Mouse (Mus musculus): ENCODE results near the gene Rtf1. TPM values are rescaled to one million over a fixed set of nuclear protein-coding genes. Genes with fewer than 3 reads are reported as not detected.

Rtf1 gene
- polyA plus RNA-seq, 1 experiment, result not detected

GRCm38 (mm10) chr2:119758844-119759835 is 84.3 kb downstream of the Rtf1 start:
- TF ChIP-seq CTCF (IDR thresholded peaks at IDR 0.05; ENCODE audit: insufficient read depth, low read depth, low read length), result no peak
- Histone ChIP-seq H3K27ac (ENCODE audit: insufficient read depth, low read depth, low read length) (no peak overlapping the region), H3K4me1 (ENCODE audit: control insufficient read depth, insufficient read depth, low read length) (peaks cover 10% of the 10 kb centered on the region), H3K4me3 (ENCODE audit: insufficient read depth, low read depth, low read length) (peak overlapping the region; percentile 67)
- 14% methylated on average over 44 of the region's 44 CpGs for WGBS

- H3K27ac ChIP-seq (ENCODE audit: insufficient read depth, low read depth, low read length), result no peak within 1 kb of the TSS
- no peak within 1 kb of the TSS for H3K4me3 ChIP-seq (ENCODE audit: insufficient read depth, low read depth, low read length)
- H3K4me1 ChIP-seq (ENCODE audit: control insufficient read depth, insufficient read depth, low read length), result peaks cover 13% of the 10 kb centered on the region
- WGBS, result 41% methylated on average over 9 of the region's 9 CpGs
- no peak for TF ChIP-seq CTCF (IDR thresholded peaks at IDR 0.05; ENCODE audit: insufficient read depth, low read depth, low read length)
- no peak for TF ChIP-seq POLR2A (IDR thresholded peaks at IDR 0.05; ENCODE audit: insufficient read depth, low read depth, low read length)
Observed at GRCm38 (mm10) chr2:119760251-119760650, 85.4 kb downstream of the Rtf1 start, which contains the start of gene Ltk. Gene Ltk (minus strand): TSS chr2:119760431.

- 78% methylated on average over 1 of the region's 1 CpGs for WGBS
- H3K27ac ChIP-seq (ENCODE audit: insufficient read depth, low read depth, low read length), result no peak overlapping the region
Observed at GRCm38 (mm10) chr2:119762276-119762675, 87.4 kb downstream of the Rtf1 start.

DNA sequence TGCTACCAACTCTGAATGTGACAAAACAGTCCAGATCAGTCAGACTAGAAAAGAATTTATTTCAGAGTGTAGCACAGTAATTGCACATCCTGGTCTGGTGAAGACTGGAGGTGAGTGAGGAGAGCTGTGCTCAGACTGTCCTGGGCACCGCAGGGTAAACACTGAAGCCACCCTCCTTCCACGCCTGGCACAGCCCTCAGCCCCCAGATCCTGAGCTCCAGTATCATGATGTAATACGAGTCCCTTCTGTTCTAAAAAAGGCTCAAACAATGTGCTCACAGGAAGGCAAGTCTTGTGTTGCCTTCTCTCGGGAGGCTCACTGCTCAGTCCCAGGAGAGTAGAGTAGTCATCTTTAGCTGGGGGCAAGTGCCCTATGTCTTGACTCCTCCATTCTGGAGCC is 89.1 kb downstream of the Rtf1 start:
- WGBS, result 45% methylated on average over 4 of the region's 4 CpGs

More at GRCm38 (mm10) chr2:119762276-119762675, 87.4 kb downstream of the Rtf1 start:
- Histone ChIP-seq H3K4me1 (ENCODE audit: control insufficient read depth, insufficient read depth, low read length) (peaks cover 13% of the 10 kb centered on the region), H3K4me3 (ENCODE audit: insufficient read depth, low read depth, low read length) (no peak overlapping the region)
- TF ChIP-seq POLR2A (IDR thresholded peaks at IDR 0.05; ENCODE audit: insufficient read depth, low read depth, low read length) (no peak), CTCF (IDR thresholded peaks at IDR 0.05; ENCODE audit: insufficient read depth, low read depth, low read length) (no peak)

DNA sequence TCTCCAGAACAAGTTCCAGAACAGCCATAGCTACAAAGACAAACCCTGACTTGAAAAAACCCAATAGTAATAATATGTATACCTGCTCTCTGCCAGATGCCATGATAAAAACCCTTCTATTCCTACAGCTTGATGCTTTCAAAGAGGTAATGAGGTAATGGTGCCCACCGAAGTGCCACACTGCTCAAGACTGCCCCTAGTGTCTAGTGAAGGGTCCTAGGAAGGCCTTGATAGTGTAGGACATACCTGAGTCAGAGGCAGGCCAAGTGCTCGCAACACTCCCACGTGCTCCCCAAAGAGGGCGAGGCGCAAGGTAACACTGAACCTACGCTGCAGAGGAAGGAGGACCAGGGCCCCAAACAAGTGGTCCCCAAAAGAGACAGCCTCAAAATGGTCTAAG is 92.4 kb downstream of the Rtf1 start:
- no peak overlapping the region for H3K27ac ChIP-seq (ENCODE audit: insufficient read depth, low read depth, low read length)
- no peak overlapping the region for H3K4me3 ChIP-seq (ENCODE audit: insufficient read depth, low read depth, low read length)
- peaks cover 3% of the 10 kb centered on the region for H3K4me1 ChIP-seq (ENCODE audit: control insufficient read depth, insufficient read depth, low read length)
- WGBS, result 93% methylated on average over 6 of the region's 6 CpGs
- TF ChIP-seq POLR2A (IDR thresholded peaks at IDR 0.05; ENCODE audit: insufficient read depth, low read depth, low read length), result no peak
- TF ChIP-seq CTCF (IDR thresholded peaks at IDR 0.05; ENCODE audit: insufficient read depth, low read depth, low read length), result no peak

More for the DNA sequence above, 89.1 kb downstream of the Rtf1 start:
- Histone ChIP-seq H3K27ac (ENCODE audit: insufficient read depth, low read depth, low read length) (no peak overlapping the region), H3K4me3 (ENCODE audit: insufficient read depth, low read depth, low read length) (no peak overlapping the region), H3K4me1 (ENCODE audit: control insufficient read depth, insufficient read depth, low read length) (peaks cover 4% of the 10 kb centered on the region)
- no peak for TF ChIP-seq POLR2A (IDR thresholded peaks at IDR 0.05; ENCODE audit: insufficient read depth, low read depth, low read length)
- no peak for TF ChIP-seq CTCF (IDR thresholded peaks at IDR 0.05; ENCODE audit: insufficient read depth, low read depth, low read length)

Other genes with a start within 250 kb of the Rtf1 start
- gene Ino80, start 197.4 kb upstream of the Rtf1 start, polyA plus RNA-seq (2012; ENCODE audit: insufficient read depth, insufficient read length, low replicate concordance, missing spikeins), result not detected in 2 replicates
- gene Exd1, start 127.4 kb upstream of the Rtf1 start, polyA plus RNA-seq (2012; ENCODE audit: insufficient read depth, insufficient read length, low replicate concordance, missing spikeins), result not detected in 2 replicates
- gene Chp1, start 127.4 kb upstream of the Rtf1 start, polyA plus RNA-seq (2012; ENCODE audit: insufficient read depth, insufficient read length, low replicate concordance, missing spikeins), result not detected in 2 replicates
- not detected in 2 replicates for gene Nusap1, start 56.8 kb upstream of the Rtf1 start, polyA plus RNA-seq (2012; ENCODE audit: insufficient read depth, insufficient read length, low replicate concordance, missing spikeins)
- not detected in 2 replicates for gene Oip5, start 56.6 kb upstream of the Rtf1 start, polyA plus RNA-seq (2012; ENCODE audit: insufficient read depth, insufficient read length, low replicate concordance, missing spikeins)
- not detected in 2 replicates for gene Ndufaf1, start 12.2 kb upstream of the Rtf1 start, polyA plus RNA-seq (2012; ENCODE audit: insufficient read depth, insufficient read length, low replicate concordance, missing spikeins)
- gene Itpka, start 67.3 kb downstream of the Rtf1 start, polyA plus RNA-seq (2012; ENCODE audit: insufficient read depth, insufficient read length, low replicate concordance, missing spikeins), result not detected in 2 replicates
- gene Ltk, start 85.4 kb downstream of the Rtf1 start, polyA plus RNA-seq (2012; ENCODE audit: insufficient read depth, insufficient read length, low replicate concordance, missing spikeins), result not detected in 2 replicates
- not detected in 2 replicates for gene Rpap1, start 112.5 kb downstream of the Rtf1 start, polyA plus RNA-seq (2012; ENCODE audit: insufficient read depth, insufficient read length, low replicate concordance, missing spikeins)
- gene Tyro3, start 122.7 kb downstream of the Rtf1 start, polyA plus RNA-seq (2012; ENCODE audit: insufficient read depth, insufficient read length, low replicate concordance, missing spikeins), result not detected in 2 replicates
- gene Mga, start 222.2 kb downstream of the Rtf1 start, polyA plus RNA-seq (2012; ENCODE audit: insufficient read depth, insufficient read length, low replicate concordance, missing spikeins), result 172 TPM in 1 of 2 replicates, not detected in the other